Mouse (Mus musculus) testis, adult 2 months (tissue): ENCODE measurements at regions not wholly inside any gene's neighbourhood (a gene's known extent, or its start where the extent isn't known, plus 50 kb on each side); places are given as distances from the start of the nearest gene placed in this dataset.

Experiments used
- CTCF ChIP-seq: fragments of 200-500 bp; IDR thresholded peaks from 2 replicates; pipeline ENCODE4 v1.5.1; 2012; ENCODE audit warnings: low read depth, mild to moderate bottlenecking, inconsistent platforms, low read length, moderate library complexity; ENCODE audit not compliant: control insufficient read depth, insufficient read depth, insufficient replicate concordance
- POLR2A ChIP-seq: fragments of 200-500 bp; IDR thresholded peaks from 2 replicates; pipeline ENCODE4 v1.6.1; 2012; ENCODE audit warnings: low read depth, mild to moderate bottlenecking, inconsistent platforms, low read length, moderate library complexity; ENCODE audit not compliant: control insufficient read depth

DNA sequence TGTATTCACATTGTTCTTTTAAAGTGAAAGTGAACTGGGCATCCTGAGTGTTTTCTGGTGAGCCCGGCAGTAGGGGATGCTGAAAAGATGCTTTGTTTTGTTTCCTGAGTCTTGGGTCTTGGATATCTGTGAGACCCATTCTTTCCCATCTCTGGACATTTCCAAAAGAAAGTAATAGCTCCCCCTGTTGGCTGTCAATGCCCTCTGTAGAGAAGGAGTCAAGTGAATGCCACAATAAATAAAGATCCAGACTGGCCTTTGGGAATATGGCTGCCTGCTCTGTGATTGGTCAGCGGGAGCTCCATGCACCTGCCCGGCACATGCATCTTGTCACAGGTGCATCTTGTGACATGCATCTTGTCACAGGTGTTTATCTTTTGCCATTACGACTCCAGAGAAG is 209.4 kb upstream of the 1700012A03Rik start:
- TF ChIP-seq POLR2A (no peak), CTCF (no peak)
